Mouse (Mus musculus) cortical plate, adult 2 months (tissue): ENCODE results near the gene Gm49661.

ENCODE experiments used
- CTCF ChIP-seq: fragments of 200-500 bp; IDR thresholded peaks from 2 replicates; pipeline ENCODE4 v1.5.1; 2011; ENCODE audit warnings: mild to moderate bottlenecking, control low read depth, low read length; ENCODE audit not compliant: insufficient read depth; ENCODE audit errors: extremely low read depth
- POLR2A ChIP-seq: fragments of 200-500 bp; IDR thresholded peaks from 2 replicates; pipeline ENCODE4 v1.6.1; 2011; ENCODE audit warnings: mild to moderate bottlenecking, low read length, control low read depth; ENCODE audit not compliant: insufficient read depth; ENCODE audit errors: extremely low read depth

DNA sequence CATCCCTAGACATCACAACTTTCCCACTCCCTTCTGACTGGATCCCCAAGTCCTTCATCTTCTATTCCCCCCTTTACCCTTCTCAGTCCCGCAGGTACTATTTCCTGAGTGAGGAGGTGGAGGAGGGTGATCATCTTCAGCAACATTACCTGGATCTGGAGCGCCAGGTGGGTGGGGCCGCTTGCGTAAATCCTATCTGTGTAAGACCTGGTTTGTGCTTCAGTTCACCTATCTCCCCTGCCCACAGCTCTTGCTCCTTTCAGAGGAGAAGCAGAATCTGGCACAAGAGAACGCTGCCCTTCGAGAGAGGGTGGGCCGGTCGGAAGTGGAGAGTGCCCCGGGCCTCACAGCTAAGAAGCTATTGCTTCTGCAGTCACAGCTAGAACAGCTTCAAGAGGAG, 25.1 kb upstream of the Gm49661 start:
- TF ChIP-seq CTCF (no peak), POLR2A (no peak)
